Mouse (Mus musculus) c-Kit-positive CD71-positive TER-119-positive erythroid progenitor cells, embryonic 14.5 days (primary cell): ENCODE data around the gene Tha1.

Source experiments
- DNase-seq: peaks from one replicate; pipeline ENCODE4 v3.0.0-alpha.2; 2013; ENCODE audit warnings: low spot score

Tha1 gene

DNA sequence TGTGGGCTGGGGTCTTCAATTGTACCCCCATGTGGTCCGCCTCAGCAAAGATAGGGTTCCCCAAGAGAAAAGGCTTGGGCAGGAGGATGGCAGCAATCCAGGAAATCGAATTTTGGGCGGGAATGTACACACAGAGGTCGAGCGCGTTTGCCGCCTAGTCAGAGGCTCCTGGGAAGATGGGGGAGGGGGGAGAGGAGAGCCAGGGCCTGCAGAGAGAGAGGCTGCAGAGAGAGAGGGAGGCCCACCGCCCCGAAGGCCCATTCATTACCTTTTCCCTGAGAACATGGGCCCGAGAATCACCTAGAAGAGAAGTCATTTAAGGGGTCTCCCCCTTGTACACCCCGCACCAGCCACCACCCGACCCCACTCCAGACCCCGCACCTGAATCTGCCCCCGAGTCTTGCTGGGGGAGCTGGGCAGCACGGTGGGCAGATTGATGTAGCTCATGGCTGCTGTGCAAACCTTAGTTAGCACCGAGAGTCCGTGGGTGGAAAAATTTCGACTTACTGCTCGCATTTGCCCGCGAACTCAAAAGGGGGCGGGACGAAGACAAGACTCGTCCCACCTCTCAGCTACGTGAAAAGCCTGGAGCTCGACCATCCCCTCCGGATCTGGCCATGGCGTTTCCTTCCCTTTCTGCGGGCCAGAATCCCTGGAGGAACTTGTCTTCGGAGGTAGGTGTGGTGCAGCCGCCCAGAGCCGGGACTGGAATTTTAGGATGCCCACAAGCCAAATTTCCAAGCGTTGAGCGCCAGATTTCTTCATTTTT lies 47.8 kb downstream of the Tha1 start, which contains the start of the genes Afmid and Tk1:
Gene Afmid, plus strand, starts transcription at position 592 of the 769 bp plus-strand sequence.
Gene Tk1, minus strand, starts transcription at position 760 of the 769 bp plus-strand sequence.
- DNase-seq, result peak; percentile 84

DNA sequence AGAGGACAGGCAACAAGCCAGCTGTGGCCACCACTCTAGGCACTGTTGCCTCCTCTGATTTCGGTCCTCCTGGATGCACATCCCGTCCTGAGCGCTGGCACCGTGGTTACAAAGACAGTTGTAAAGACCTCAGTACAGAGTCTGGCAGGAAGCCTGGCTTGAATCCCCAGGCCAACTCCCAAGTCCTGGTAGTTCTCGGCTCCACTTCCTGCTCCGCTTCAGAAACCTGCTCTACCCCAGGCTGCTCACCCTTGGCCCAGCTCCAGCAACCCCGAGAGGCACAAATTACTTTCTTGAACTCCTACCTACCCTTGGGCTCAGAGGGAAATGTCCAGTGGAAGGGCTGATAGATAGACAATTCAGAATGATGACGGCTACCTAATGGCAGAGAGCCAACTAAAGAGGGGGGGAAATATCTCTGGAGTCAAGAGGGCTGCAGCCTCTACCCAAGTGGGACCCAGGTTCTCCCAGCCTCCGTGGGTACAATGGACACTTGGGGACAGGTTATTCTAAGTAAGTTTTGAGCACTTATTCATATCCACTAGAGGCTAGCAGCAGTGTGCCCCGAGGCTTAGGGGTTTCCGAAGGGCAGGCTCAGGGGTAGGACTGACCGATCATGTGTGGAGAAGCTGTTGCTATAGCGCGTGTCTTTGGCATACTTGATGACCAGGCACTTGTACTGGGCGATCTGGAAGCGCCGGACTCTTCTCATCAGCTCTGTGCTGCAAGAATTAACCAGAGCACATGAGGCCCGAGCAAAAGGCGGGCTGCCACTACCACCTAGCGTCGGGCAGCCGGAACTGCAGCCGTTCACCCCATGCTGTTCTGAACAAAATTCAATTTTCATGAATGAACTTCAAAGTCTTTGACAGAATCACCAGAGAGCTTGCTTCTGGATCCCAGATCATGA lies 49.0 kb downstream of the Tha1 start:
- peak; percentile 79 for DNase-seq

- DNase-seq, result no peak
These were observed 49.9 kb downstream of the Tha1 start for GRCm38 (mm10) chr11:117823411-117823810.

DNA sequence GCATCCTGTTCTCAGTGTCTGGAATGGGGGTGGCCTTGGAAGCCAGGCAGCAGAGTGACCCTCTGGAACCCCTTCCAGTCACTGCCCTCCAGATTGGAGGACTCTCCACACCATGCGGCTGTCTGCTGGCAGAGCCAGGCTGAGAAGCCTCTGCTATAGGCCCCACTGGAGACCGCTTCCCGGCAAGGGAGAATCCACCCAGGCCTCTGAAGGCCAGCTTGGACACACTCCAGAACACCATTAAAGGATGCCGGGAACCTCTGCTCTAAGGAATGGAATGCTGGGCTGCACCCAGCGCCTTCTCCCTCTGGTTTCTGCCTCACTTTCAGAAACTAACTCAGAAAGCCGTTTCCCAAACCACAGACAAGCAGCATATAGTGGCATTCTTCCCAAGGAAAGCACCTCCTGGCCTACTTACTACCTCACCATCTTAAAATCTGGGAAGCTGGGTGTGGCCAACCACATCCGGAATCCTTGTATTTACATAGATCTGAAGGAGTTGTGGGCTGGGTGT lies 50.5 kb downstream of the Tha1 start:
- no peak for DNase-seq

DNA sequence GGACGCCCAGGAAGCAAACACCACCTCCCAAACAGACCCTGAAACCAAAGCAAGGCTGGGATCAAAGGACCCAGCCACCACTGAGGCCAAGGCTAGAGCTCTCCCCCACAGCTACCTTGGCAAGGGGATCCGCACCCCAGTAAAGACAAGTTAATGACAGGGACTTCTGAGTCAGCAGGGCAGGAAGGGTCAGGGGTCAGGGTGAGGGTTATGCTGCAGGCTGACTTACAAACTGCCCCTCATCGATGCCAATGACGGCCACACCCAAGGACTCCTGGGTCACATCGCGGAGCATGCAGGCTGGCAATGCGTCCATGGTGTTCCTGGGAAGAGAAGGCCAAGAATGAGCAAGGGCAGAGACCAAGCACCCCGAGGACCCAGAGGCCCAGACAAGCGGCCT lies 51.4 kb downstream of the Tha1 start:
- DNase-seq, result no peak

- DNase-seq, result no peak
These were observed 53.1 kb downstream of the Tha1 start for GRCm38 (mm10) chr11:117820173-117820572.

GRCm38 (mm10) chr11:117819095-117819494 lies 54.2 kb downstream of the Tha1 start:
- DNase-seq, result no peak
